Mouse (Mus musculus) heart, embryonic 11.5 days (tissue): ENCODE results near the gene Peak1. TPM values are rescaled to one million over a fixed set of nuclear protein-coding genes. Genes with fewer than 3 reads are reported as not detected.

ENCODE experiments used
- ATAC-seq: fragments of 200-750 bp; cut with Nextera tagmentation; replicated peaks from 2 replicates; pipeline ENCODE4 v1.8.0; 2017; ENCODE audit warnings: moderate library complexity; ENCODE audit not compliant: insufficient number of reproducible peaks, low FRiP score, low TSS enrichment
- H3K27ac ChIP-seq: fragments of 300-500 bp; sonication (generic); 2 replicates; pipeline ENCODE4 v1.5.1; 2014; ENCODE audit warnings: mild to moderate bottlenecking, low read depth, low read length
- H3K27me3 ChIP-seq: fragments of 300-500 bp; sonication (generic); 2 replicates; pipeline ENCODE4 v1.6.1; 2014; ENCODE audit warnings: mild to moderate bottlenecking, low read length, mixed read lengths; ENCODE audit not compliant: control insufficient read depth, insufficient read depth
- H3K36me3 ChIP-seq: fragments of 300-500 bp; sonication (generic); 2 replicates; pipeline ENCODE4 v1.6.1; 2014; ENCODE audit warnings: mild to moderate bottlenecking, low read length, moderate library complexity, mixed read lengths; ENCODE audit not compliant: control insufficient read depth, insufficient read depth
- H3K4me1 ChIP-seq: fragments of 300-500 bp; sonication (generic); 2 replicates; pipeline ENCODE4 v1.6.1; 2014; ENCODE audit warnings: low read length; ENCODE audit not compliant: control insufficient read depth, insufficient read depth
- H3K4me2 ChIP-seq: fragments of 300-500 bp; sonication (generic); 2 replicates; pipeline ENCODE4 v1.6.1; 2014; ENCODE audit warnings: mild to moderate bottlenecking, moderate library complexity
- H3K4me3 ChIP-seq: fragments of 300-500 bp; sonication (generic); 2 replicates; pipeline ENCODE4 v1.5.1; 2014; ENCODE audit warnings: low read depth, low read length
- H3K9ac ChIP-seq: fragments of 300-500 bp; sonication (generic); 2 replicates; pipeline ENCODE4 v1.6.1; 2014; ENCODE audit warnings: mild to moderate bottlenecking, low read depth, low read length, moderate library complexity
- H3K9me3 ChIP-seq: fragments of 300-500 bp; sonication (generic); replicated peaks from 2 replicates; pipeline ENCODE4 v1.6.1; 2016; ENCODE audit warnings: low read length; ENCODE audit not compliant: control insufficient read depth
- WGBS: fragments of 180-500 bp; shearing (Covaris S2); extraction: QIAGEN DNeasy Blood & Tissue Kit; methylation state at CpG from one replicate; pipeline ENCODE4 v1.1.7; 2014; ENCODE audit not compliant: insufficient replicate concordance; 5-methylcytosine and 5-hydroxymethylcytosine counted together
- polyA plus RNA-seq: library from polyadenylated mRNA; unstranded; fragments of >200 nt; fragmentation: Nextera tagmentation; extraction: Ambion mirVana; gene quantifications from 2 replicates; pipeline ENCODE4 v1.2.1, GENCODE M21; 2014

Peak1 gene
- polyA plus RNA-seq, 1 experiment from 2014 or later = 16.1 TPM

GRCm38 (mm10) chr9:56346321-56346720 lies 71.5 kb downstream of the Peak1 start:
- Histone ChIP-seq H3K4me1 (no peaks in the 10 kb centered on the region), H3K27ac (no peak overlapping the region), H3K27me3 (no peaks in the 10 kb centered on the region), H3K36me3 (no peaks in the 10 kb centered on the region), H3K4me3 (no peak overlapping the region), H3K4me2 (no peak overlapping the region), H3K9me3 (no peaks in the 10 kb centered on the region), H3K9ac (no peak overlapping the region)
- 80% methylated on average over 6 of the region's 6 CpGs for WGBS
- no peak for ATAC-seq

GRCm38 (mm10) chr9:56339426-56340195 lies 78.3 kb downstream of the Peak1 start:
- Histone ChIP-seq H3K27me3 (no peaks in the 10 kb centered on the region), H3K9ac (no peak overlapping the region), H3K4me3 (no peak overlapping the region), H3K27ac (peak overlapping the region; percentile 29; the same call in 1 of the 2 replicates), H3K4me2 (no peak overlapping the region), H3K4me1 (no peaks in the 10 kb centered on the region), H3K9me3 (no peaks in the 10 kb centered on the region), H3K36me3 (no peaks in the 10 kb centered on the region)
- no peak for ATAC-seq
- WGBS = 27% methylated on average over 1 of the region's 1 CpGs

- Histone ChIP-seq H3K9me3 (no peaks in the 10 kb centered on the region), H3K4me3 (no peak overlapping the region), H3K4me2 (no peak overlapping the region), H3K4me1 (no peaks in the 10 kb centered on the region), H3K27me3 (no peaks in the 10 kb centered on the region), H3K27ac (no peak overlapping the region), H3K36me3 (no peaks in the 10 kb centered on the region), H3K9ac (no peak overlapping the region)
- WGBS = 88% methylated on average over 12 of the region's 12 CpGs
- ATAC-seq = no peak
These were observed 83.5 kb downstream of the Peak1 start for GRCm38 (mm10) chr9:56334363-56334762.

- no peaks in the 10 kb centered on the region for H3K27me3 ChIP-seq
- H3K9me3 ChIP-seq = no peaks in the 10 kb centered on the region
- H3K4me2 ChIP-seq = no peak overlapping the region
- no peak overlapping the region for H3K27ac ChIP-seq
- no peak overlapping the region for H3K9ac ChIP-seq
- no peak for ATAC-seq
- H3K4me3 ChIP-seq = no peak overlapping the region
- no peaks in the 10 kb centered on the region for H3K36me3 ChIP-seq
- no peaks in the 10 kb centered on the region for H3K4me1 ChIP-seq
These were observed 85.1 kb downstream of the Peak1 start for GRCm38 (mm10) chr9:56332774-56333173.

- H3K9ac ChIP-seq = no peak overlapping the region
- H3K4me1 ChIP-seq = 0 out of 2 replicates have a peak, but pooled peaks cover 5% of the 10 kb centered on the region
- WGBS = 87% methylated on average over 8 of the region's 8 CpGs
- no peak for ATAC-seq
- H3K9me3 ChIP-seq = no peaks in the 10 kb centered on the region
- no peak overlapping the region for H3K4me3 ChIP-seq
- H3K27me3 ChIP-seq = no peaks in the 10 kb centered on the region
- H3K4me2 ChIP-seq = no peak overlapping the region
- H3K36me3 ChIP-seq = no peaks in the 10 kb centered on the region
- H3K27ac ChIP-seq = no peak overlapping the region
These were observed 91.3 kb downstream of the Peak1 start for GRCm38 (mm10) chr9:56326511-56327005.

DNA sequence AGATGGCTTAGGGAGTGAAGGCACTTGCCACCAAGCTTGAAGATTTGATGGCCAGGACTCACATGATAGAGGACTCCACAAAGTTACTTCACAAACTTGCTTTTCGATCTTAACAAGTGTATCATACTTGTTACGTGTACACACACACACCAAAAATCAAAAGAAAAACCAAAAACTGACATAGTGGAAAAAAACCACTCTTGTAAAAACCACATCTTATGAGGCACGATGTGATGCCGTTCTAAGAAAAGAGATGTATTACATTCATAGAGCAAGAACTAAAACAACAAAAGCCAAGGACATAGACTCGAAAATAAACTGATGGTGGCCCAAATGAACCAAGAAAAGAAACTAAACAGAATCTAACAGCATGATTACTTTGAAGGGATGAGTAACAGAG lies 92.1 kb downstream of the Peak1 start:
- Histone ChIP-seq H3K9me3 (no peaks in the 10 kb centered on the region), H3K4me1 (0 out of 2 replicates have a peak, but pooled peaks cover 5% of the 10 kb centered on the region), H3K27ac (no peak overlapping the region), H3K27me3 (no peaks in the 10 kb centered on the region), H3K9ac (no peak overlapping the region), H3K4me3 (no peak overlapping the region), H3K36me3 (no peaks in the 10 kb centered on the region), H3K4me2 (no peak overlapping the region)
- no peak for ATAC-seq
- WGBS = 92% methylated on average over 5 of the region's 5 CpGs

DNA sequence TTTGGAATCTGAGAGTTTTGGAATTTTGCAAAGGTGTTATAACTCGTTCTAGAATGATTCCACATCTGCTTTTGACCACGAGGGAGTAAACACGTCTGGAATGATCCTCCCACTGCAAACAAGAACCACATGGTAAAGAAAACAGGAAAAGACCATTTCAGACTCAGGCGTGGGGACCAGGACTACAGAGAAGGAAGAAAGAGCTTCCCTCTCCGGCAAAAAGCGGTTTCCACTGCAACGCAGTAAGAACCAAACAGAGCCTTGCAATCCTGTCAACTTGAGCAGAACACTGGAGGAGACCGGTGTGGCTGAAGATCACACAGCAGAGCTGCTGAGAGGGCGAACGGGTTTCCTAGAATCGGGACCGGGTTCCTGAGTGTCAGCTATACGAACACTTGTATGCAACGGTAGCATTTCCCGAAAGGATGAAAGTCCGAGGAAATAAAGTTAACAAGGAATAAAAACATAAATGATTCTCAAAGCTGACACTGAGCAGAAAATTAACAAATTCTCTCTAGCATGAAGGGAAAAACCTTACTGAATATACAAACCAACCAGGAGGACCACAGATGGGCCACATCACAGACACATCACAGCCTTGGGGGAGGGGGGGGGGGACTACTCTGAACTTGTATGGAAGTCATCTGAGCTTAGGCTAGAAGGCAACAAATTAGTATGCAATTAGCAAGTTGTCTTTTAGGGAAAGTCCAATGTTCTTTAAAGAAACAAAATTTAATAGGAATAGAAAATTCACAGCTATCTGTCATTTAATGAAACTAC lies 93.1 kb downstream of the Peak1 start:
- no peak for ATAC-seq
- Histone ChIP-seq H3K36me3 (no peaks in the 10 kb centered on the region), H3K27ac (no peak overlapping the region), H3K9me3 (no peaks in the 10 kb centered on the region), H3K27me3 (no peaks in the 10 kb centered on the region), H3K9ac (no peak overlapping the region), H3K4me1 (0 out of 2 replicates have a peak, but pooled peaks cover 5% of the 10 kb centered on the region), H3K4me2 (peak overlapping the region; percentile 29), H3K4me3 (no peak overlapping the region)
- 50% methylated on average over 16 of the region's 16 CpGs for WGBS

DNA sequence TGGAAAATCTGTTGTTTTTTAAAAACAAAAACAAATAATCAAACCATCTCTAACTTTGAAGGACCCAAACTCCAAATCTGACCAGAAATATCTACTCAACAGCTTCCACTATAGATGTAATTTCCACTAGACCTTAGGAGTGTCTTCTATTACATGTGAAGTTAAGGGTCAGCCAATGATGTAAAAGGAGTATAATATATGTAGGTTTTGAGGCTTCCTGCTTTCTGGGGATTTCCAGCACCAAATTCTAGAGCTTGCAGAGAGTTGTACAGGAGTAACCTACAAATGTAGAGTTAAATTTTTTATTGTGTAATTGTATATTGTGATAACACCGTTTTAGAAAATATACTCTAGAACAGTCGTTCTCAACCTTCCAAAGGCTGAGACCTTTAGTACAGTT lies 96.6 kb downstream of the Peak1 start:
- H3K4me2 ChIP-seq = no peak overlapping the region
- WGBS = 90% methylated on average over 2 of the region's 2 CpGs

More for the DNA sequence above, 96.6 kb downstream of the Peak1 start:
- H3K9ac ChIP-seq = no peak overlapping the region
- no peaks in the 10 kb centered on the region for H3K27me3 ChIP-seq
- 0 out of 2 replicates have a peak, but pooled peaks cover 5% of the 10 kb centered on the region for H3K4me1 ChIP-seq
- H3K27ac ChIP-seq = no peak overlapping the region
- no peak overlapping the region for H3K4me3 ChIP-seq
- H3K9me3 ChIP-seq = peaks cover 4% of the 10 kb centered on the region; the same call in 1 of the 2 replicates
- no peak for ATAC-seq
- no peaks in the 10 kb centered on the region for H3K36me3 ChIP-seq
